Mouse (Mus musculus): ENCODE data around the gene Defb26.

- TF ChIP-seq CTCF (IDR thresholded peaks at IDR 0.05; ENCODE audit: control insufficient read depth, insufficient read depth, insufficient replicate concordance, low read depth, low read length) (no peak), POLR2A (IDR thresholded peaks at IDR 0.05; ENCODE audit: control insufficient read depth, low read depth, low read length) (no peak)
Measured at GRCm38 (mm10) chr2:152459241-152459640, 52.3 kb downstream of the Defb26 start.

All from testis, adult 2 months (tissue).